Mouse (Mus musculus) bone marrow macrophage, adult 2 months (primary cell): ENCODE measurements around the gene Sema3g.

Experiments
- CTCF ChIP-seq: IDR thresholded peaks from 2 replicates; pipeline ENCODE4 v1.5.1; 2012; ENCODE audit warnings: low read depth, mild to moderate bottlenecking, low read length, moderate library complexity
- POLR2A ChIP-seq: IDR thresholded peaks from 2 replicates; pipeline ENCODE4 v1.6.1; 2012; ENCODE audit warnings: mild to moderate bottlenecking, low read depth, low read length, borderline replicate concordance

DNA sequence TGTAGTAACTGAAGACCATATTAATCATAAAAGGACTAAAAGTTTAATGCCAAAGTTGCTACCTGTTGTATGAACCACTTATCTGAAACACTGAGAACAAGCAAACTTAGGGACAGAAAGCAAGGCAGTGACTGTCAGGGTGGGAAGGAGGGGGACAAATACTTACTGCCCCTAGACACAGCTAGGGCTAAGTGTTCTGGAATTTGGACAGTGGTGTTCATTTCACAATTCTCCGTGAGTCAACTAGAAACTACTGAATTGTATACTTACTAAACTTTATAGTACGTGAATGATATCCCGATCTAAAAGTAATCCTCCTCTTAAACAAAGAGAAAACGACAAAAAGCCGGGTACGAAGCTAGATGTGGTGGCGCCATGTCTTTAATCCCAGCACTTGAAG is 18.1 kb upstream of the Sema3g start:
- TF ChIP-seq POLR2A (no peak), CTCF (no peak)
